Mouse (Mus musculus) cortical plate, adult 2 months (tissue): ENCODE measurements at regions not wholly inside any gene's neighbourhood (a gene's known extent, or its start where the extent isn't known, plus 50 kb on each side); places are given as distances from the start of the nearest gene placed in this dataset.

ENCODE experiments used
- CTCF ChIP-seq: fragments of 200-500 bp; IDR thresholded peaks from 2 replicates; pipeline ENCODE4 v1.5.1; 2011; ENCODE audit warnings: mild to moderate bottlenecking, control low read depth, low read length; ENCODE audit not compliant: insufficient read depth; ENCODE audit errors: extremely low read depth
- POLR2A ChIP-seq: fragments of 200-500 bp; IDR thresholded peaks from 2 replicates; pipeline ENCODE4 v1.6.1; 2011; ENCODE audit warnings: mild to moderate bottlenecking, low read length, control low read depth; ENCODE audit not compliant: insufficient read depth; ENCODE audit errors: extremely low read depth

DNA sequence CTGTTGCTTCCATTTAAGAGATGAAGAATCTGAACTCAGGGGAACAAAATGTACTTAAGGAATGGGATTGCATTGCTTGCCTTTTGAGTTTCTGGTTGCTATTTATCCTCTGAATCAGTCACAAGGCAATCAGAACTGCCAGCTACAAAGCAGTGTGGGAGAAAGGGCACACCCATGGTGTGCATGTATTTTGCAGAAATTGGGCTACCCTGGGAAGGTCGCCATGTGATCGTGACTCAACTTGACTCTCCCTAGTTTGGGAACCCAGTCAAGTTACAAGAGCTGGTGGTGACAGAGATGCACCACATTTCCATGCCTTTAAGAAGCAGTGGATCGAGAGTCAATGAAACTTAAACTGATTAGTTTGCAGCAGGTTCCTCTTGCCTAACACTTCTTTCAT is 98.5 kb upstream of the Pard3b start:
- TF ChIP-seq CTCF = no peak
- TF ChIP-seq POLR2A = no peak
